Mouse (Mus musculus): Measurements from ENCODE around the gene Tspan2. TPM values are rescaled to one million over a fixed set of nuclear protein-coding genes. Genes with fewer than 3 reads are reported as not detected.

Tspan2 gene
- total and polyA plus RNA-seq, 3 experiments: 0.28 to 8.6 (median 3.4) TPM

DNA sequence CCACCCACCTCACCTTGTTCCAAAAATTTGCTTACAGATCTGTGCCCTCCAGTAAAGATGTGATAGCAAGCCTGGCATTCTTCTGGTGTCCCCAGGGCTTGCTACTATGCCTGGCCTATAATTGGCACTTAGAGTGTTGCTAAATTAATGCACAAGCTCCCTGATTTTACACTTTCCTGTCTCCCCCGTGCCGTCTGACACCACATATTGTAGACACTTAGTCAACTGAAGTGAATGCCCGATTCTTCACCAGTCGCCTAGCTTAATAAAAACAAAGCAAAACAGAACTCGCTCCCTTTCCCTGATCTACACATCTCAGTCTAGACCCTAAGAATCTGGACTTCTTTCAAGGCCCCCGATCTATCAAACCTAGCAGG is 405 bp upstream of the Tspan2 start:
- DNase-seq: no peak

DNA sequence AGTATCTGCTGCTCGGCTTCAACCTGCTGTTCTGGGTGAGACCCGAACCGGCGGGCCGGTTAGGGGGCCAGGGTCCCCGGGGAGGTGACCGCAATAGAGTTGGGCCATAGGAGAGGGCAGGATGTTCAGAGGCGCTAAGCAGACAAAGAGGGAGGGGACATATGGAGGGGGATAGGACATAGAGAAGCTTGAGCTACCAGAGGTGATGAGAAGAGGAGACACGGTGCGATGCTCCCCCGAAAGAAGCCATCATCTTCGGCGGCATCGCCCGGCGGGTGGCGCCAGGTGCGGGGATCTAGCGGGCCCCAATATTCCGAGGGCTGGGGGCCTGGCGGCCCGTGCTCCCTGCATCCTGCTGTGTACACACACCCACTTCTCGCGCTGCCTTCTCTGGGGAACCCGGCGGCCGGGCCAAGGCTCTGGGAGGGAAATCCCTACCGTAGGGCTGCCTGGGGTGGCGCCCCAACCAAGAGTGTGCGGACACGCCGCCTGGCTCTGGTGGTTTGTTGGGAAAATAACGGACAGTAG is 766 bp downstream of the Tspan2 start:
- DNase-seq: peak; percentile 31

DNA sequence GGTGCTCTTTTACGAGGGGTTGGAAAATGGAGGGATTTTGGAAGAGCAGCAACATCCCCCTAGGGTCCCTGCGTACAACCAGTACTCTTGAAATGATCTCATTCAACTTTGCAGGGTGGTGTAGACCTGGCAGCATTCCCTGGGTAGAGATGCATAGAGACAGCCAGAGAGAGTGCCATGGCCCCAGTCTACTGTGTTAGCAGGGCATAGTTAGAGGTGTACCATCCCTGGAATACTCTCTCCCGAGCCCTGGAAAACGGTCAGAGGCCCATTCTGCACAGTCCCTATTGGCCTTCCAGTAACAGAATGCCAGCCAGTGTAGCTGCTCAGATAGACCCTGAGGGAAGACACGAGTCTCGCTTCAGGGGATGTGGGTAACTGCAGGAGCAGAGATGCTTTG is 1.3 kb downstream of the Tspan2 start:
- no peak for DNase-seq

DNA sequence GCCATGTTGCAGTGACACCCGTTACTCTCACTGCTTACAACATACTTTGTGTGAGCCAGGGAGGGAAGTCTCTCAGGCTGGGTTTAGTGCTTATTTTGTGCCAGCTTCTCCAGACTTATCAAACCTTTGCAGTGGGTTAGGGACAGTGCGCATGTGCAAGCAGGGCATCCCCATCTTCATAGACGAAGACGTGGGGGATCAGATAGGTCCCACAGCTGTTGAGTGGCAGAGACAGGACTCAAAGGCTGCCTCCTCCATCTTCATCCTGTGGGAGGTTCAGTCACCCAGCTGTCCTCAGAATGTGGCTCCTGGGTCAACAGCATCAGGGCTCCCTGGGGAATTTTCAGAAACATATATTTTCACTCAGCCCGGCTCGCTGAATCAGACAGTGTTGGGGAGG is 2.1 kb downstream of the Tspan2 start:
- DNase-seq: no peak

DNA sequence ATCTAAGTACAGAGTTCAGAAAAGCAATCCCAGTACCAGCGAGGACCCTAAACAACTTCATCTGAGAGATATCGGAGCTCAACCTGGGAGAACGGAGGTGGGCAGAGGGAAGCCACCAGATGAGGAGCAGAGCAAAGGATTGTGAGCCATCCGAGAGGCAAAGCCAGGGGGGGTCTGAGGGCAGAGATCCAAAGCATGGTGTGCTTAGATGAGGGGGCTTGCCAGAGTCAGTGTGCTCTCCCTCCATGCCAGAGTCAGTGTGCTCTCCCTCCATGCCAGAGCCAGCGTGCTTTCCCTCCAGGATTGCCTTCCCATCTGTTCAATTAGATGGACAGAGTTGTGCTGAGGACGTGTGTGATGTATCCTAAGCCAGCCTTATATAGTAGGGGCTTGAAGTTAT is 2.8 kb downstream of the Tspan2 start:
- DNase-seq: no peak

DNA sequence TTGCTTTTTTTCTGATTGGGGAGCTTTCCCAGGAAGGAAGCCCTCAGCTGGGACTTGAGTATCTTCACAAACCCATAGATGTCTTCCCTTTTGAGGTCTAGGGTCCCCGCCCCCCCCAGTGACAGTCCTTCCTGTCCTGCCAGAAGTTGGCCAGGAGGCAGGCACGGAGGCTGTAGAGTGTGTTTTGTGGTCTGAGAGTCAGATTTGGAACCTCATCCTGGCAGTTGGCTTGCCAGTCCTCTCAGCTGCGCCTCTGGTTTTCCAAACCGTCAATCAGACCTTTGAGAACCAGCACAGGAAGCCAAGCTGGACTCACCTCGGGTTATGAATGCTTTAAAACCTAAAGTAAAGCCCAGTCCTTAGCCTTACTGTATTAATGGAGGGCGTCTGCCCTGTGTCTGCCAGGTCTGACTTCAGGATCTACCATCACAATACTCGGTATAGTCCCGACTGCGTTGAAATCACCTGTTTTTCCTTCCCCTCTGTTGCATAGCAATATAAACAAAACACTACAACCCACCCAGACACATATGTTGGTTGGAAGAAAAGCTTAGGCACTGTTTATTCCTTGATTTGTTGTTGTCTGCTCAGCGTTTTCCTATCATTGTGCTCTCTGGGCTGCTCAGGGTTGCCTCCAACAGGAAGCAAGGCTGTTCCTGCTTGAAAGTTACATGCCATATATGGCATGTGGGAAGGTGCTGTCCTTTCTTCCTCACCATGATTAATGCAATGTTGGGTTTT is 4.0 kb downstream of the Tspan2 start:
- DNase-seq: no peak

DNA sequence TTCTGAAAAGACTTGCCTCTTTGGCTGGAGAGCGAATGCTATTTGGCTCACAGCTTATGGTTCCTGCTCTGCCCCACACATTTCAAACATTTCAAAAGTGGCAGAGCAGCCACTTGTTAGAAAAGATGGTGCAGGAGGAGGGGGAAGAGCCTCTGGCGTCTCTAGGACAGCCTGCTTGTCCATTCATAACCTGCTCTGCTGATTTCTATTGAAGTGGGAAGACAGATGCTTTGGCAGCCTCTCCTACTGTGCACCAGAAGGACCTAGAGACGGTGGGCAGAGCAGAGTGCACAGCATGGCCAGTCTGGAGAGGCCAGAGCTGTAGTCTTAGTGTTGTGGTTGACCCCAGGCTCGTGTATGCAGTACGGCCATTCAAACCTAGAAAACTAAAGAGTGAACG is 4.6 kb downstream of the Tspan2 start:
- DNase-seq: no peak

DNA sequence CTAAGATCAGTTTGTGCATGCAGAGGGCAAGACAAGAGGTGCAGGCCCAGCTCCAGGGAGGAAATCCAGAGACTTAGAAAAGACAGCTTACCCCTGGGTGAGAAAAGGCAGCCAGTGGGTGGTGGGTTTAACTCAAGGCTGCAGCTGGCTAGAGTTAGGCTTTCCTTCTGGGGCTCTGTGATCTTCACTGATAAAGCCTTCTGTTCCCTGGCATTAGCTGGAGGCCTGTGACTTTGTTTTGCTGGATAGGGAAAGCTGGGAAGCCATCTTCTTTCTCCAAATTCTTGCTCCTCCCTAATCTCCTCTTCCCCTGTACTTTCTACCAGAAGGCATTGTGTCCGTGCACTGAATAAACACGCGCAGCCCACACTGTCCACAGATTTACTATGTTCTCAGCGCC is 8.4 kb downstream of the Tspan2 start:
- no peak for DNase-seq

DNA sequence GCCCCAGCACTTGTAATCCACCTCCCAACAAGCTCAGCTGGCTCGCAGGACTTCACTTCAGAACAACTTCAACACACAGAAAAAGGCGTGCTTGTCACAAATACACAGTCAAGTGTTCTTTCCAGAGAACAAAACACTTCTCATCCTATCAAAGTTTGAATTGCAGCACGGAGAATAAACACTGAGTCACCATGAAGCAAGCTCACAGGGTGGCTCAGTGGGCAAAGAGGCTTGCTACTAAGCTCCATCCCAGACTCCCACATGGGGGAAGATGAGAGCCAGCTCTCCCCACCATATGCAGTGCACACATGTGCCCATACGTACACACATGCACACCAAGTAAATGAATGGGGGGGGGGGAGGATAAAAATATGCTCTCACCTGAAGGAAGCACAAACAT is 8.9 kb downstream of the Tspan2 start:
- no peak for DNase-seq

DNA sequence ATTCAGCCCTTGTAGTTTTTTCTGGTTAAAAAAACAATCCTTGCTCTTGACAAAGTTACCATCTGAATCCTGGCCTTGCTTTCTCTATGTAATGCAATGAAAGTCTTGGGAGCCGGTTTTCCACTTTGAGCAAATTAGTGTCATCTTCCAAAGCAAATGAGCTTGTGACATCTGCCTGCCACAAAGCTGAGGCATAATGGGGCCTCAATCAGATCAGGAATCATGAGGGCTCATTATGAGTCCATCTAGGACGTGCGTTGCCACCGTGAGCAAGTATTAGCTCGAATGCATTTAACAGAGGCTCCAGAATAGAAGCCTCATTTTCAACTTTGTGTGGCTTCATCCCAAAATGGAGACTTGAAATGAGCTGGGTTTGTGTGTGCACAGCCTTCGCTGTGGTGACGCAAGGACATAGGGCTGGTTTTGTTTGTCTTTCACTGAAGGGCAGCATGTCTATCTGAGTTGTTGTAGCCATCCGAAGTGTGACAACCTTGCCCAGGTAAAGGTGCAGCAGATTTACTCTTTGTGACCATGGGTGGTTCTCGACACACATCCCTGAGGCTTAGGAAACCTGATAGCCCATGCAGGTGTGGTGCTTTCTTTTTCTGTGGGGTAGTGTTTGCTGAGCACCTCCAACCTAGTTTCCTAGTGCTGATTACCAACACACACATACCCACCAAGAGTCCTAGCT is 9.6 kb downstream of the Tspan2 start:
- no peak for DNase-seq

DNA sequence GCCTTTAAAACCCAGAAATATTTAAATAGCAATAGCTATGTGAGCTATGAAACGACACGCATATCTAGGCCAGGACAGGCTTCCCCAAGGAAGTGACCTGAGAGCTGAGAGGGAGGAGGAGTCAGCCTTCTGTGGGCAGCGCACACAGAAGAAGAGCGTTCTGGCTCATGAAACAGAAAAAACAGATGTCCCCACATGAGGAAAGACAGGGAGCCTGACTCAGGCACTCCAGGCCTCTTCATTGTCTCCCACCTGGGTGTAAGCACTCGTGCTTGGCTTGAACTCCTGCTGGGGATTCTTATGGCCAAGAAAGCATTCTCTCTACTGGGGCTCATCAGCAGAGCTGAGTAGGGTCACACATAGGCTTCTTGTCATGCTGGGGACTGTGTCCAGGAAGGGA is 10.3 kb downstream of the Tspan2 start:
- DNase-seq: no peak

DNA sequence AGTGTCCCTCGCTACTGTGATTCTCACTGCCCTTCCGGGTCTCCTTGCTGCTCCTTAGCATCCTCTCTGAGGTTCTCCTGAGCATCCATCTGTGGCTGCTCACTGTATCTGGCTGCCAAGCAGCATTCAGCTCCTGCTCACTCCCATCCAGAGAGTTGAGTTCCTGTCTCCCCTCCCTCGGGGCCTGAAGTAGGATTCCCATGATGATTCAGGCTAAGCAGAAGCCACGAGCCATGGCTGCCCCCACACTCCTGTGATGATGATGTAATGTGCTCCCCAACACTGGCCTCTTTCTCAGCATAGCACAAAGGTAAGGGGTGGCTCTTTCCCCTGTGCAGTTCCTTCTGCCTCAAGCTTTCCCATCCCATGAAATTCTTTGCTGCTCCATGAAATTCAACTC is 11.8 kb downstream of the Tspan2 start:
- no peak for DNase-seq

DNA sequence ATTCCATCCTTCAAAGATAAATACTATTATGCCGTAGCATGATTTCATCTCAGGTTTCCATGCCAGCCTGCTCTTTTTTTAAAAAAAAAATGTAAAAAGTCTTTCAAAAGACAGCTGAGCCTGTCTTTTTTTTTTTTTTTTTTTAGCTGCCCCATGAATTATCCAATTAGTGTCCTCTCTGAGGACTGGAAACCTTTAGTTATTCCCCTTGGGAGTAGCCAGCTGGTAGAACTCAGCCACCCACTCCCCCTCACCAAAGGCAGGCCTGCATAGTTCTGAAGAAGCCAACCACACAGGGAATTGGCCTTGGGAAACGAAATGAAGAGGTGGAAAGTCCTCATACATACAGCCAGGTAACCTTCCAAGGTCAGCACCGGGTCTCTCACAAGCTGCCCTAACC is 13.7 kb downstream of the Tspan2 start:
- no peak for DNase-seq

DNA sequence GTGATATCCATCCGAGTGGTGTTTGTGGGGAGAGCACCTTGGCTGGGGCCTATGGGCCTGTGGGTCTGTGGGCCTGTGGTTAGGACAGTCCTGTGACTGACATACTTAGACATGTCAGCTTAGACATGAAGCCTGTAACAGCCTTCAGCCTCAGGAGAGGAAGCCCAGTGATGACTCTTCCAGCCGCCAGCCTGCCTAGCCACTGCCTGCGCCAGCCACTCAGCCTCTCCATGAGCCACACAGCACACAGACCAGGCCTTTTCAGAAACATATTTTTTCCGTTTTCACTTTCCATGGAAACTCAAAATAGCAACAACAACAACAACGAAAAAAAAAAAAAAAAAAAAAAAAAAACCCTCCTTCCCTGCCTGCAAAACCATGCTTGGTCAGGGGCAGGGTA is 14.4 kb downstream of the Tspan2 start:
- DNase-seq: no peak

DNA sequence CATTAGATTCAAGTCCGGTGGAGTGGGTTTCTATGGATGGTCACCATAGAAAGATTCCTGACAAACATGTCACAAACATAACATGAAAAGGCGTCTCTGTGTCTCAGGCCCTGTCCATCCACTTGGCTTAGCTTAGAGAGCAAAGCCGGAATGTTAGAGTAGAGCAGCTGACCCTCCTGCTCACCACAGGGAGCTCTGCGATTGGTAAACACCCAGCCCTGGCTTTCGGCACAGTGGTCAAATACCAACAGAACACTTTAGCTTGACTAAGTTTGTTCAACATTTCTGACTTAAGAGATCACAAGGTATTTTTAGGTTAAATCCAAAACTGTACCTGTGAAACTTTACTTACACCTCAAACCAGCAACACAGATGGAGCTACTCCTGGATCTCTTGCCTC is 16.8 kb downstream of the Tspan2 start:
- DNase-seq: no peak

DNA sequence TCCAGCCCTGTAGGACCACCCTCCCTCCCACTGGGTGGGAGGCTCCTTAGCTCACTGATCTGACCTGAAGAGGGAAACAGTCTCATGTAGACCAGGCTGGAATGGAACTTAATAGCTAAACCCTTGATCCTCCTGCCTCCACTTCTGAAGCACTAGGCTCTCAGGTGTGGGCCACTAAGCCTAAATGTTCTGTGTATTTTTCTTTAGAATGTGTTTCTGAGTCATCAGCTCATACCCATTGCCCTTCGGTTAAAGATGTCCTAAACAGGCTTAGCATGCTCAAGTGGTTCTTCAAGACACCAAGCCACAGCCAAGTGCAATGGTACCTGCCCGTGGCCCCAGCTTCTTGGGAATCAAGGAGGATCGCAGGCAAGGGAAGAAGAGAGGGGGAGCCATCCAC is 17.2 kb downstream of the Tspan2 start:
- DNase-seq: no peak

DNA sequence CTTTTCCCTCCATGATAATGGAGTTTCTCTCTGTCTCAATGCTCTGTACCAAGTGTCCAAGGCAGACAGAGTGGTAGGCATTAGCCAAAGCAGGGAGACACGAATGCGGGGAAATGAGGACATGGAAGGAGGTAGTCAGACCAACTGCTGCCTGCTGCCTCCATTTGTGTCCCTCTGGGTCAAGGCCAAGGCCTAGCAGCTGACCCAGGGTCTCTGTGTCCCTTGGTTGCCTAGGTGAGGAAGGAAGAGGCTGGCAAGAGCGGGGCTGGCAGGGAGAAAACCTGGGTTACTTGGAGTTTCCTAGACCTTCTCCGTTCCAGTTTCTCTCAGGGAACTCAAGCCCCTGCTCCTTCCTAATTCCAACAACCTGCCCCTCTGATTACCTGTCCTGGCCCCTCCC is 17.7 kb downstream of the Tspan2 start:
- DNase-seq: no peak

DNA sequence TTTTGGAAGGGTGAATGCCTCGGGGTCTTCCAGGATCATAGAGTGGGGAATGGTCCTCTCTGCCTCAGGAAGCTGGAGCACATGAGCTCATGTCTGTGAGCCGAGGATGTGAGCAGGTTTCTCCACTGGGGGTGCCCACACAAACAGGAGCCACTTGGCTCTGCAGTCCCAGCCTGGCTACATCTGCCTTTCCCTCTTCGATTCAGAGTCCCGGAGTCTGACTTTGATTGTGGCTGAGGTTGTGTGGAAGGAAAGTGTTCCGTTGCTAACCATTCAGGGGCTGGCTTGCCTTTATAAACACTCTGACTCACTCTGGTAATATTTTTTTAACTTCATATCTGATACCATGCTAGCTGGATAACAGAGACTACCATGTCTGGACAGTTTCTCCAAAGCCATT is 18.1 kb downstream of the Tspan2 start:
- no peak for DNase-seq

DNA sequence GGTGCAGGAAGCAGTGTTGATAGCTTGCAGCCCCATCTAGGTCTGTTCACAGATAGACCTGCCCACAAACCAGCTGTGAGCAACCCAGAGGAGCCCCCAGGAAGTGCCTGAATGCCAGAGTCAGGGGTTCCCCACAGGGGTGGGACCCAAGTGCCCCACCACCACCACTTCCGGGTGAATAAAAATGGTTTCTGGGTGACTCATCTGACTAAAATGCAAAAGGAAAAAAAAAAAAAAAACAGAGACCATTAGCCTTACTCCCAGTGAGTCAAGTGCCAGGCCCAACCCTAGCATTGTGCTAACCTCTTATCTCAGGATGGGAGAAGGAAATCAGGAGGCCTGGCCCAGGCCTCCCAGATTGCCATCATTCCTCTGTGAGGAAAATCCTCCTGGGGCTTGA is 21.5 kb downstream of the Tspan2 start:
- no peak for DNase-seq

DNA sequence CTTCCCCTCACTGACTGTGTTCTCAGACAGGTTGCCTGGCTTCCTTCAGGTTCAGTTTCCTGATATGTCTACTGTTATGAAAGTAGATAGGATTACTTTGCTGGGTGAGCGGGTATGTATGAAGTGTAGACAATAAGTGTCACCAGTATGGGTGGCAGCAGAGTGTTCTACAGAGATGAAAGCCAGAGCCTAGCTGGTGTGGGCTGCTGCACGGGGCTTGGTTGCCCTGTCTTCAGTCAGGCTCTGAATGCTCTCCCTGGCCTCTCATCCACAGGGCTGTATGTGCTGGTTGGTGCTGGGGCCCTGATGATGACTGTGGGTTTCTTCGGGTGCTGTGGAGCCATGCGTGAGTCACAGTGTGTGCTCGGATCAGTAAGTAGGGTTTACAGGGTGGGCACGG is 22.7 kb downstream of the Tspan2 start:
- no peak for DNase-seq

DNA sequence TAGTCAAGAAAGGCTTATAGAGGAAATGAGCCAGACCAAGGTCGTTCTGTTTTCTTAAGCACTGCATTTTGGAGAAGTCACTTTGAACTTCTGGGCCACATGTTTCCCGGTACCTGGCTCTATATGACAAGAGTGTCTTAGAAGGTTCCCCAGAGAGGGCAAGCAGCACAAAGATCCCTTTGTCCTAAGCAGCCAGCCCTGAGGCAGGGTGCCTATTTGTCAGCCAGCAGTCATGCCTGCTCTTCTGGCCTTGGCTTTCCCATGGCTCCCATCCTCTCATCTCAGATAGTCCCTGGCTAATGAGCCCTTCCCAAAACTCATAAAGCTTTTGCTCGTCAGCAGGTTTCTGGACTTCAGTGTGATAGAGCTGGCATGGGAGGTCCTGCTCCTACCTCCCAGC is 25.9 kb downstream of the Tspan2 start:
- no peak for DNase-seq

DNA sequence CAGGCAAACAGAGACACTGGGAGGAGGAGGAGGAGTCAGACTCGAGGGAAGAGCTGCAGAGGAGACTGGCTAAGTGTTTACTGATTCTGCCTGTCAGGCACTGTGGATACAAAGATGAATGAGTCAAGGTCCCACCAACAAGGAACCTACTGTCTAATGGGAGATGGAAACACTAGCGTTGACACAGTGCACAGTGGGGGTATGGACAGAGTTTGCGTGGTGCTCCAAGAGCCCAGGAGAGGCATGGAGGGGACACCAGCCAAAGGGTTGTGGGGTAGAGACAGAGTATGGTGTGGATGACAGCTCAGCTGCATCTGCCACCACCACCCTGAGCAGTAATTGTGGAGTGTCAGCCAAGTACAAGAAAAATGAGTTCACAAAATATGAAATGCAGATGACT is 28.1 kb downstream of the Tspan2 start:
- DNase-seq: no peak

DNA sequence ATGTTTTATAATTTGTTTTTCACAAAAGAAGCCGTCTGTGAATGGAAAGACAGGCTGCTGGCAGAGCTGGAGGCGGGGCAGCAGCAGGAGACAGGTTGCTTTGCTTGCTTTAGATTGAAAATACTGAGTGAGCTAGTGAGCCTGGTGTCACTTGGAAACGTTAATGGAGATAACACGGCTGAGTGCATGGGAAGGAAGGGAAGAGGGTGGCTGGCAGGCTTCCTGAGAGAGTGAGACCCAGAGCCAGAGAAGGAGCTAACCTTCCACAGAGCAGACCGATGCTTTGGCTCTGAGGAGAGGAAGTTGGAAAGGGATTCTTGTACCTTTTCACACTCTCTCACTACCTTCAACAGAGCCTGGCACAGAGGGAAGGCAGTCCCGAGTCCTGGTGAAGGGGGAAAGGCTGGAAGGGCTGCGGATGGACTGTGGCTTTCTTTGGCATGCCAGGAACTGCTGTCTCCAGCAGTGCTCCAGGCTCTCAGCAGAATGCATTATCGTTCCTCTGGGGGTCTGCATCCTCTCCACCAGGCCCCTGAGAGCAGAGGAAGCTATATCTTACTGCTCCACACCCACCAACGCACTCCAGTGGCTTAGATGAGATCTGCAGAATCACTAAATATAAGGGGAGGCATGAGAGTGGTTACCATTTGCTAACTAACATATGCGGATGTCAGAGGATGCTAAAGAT is 29.5 kb downstream of the Tspan2 start:
- no peak for DNase-seq
